Mouse (Mus musculus) midbrain, embryonic 14.5 days (tissue): ENCODE results near the gene Frg2f1. TPM values are rescaled to one million over a fixed set of nuclear protein-coding genes. Genes with fewer than 3 reads are reported as not detected.

Experiments used
- ATAC-seq: fragments of 200-750 bp; cut with Nextera tagmentation; 2 replicates; pipeline ENCODE4 v1.8.0; 2017; ENCODE audit warnings: moderate number of reproducible peaks, moderate library complexity; ENCODE audit not compliant: low FRiP score, low TSS enrichment
- DNase-seq: peaks from one replicate; pipeline ENCODE4 v3.0.0-alpha.2; 2015
- H3K27ac ChIP-seq: fragments of 300-500 bp; sonication (generic); replicated peaks from 2 replicates; pipeline ENCODE4 v1.5.1; 2014; ENCODE audit warnings: mild to moderate bottlenecking, low read depth, low read length, moderate library complexity
- H3K27me3 ChIP-seq: fragments of 300-500 bp; sonication (generic); 2 replicates; pipeline ENCODE4 v1.6.1; 2014; ENCODE audit warnings: low read length, control low read depth, mixed read lengths; ENCODE audit not compliant: control insufficient read depth, insufficient read depth
- H3K36me3 ChIP-seq: fragments of 300-500 bp; sonication (generic); 2 replicates; pipeline ENCODE4 v1.6.1; 2014; ENCODE audit warnings: low read length, control low read depth; ENCODE audit not compliant: control insufficient read depth, insufficient read depth
- H3K4me1 ChIP-seq: fragments of 300-500 bp; sonication (generic); 2 replicates; pipeline ENCODE4 v1.6.1; 2014; ENCODE audit warnings: mild to moderate bottlenecking, antibody characterized with exemption, low read length, control low read depth; ENCODE audit not compliant: control insufficient read depth, insufficient read depth
- H3K4me2 ChIP-seq: fragments of 300-500 bp; sonication (generic); 2 replicates; pipeline ENCODE4 v1.6.1; 2014; ENCODE audit warnings: mild to moderate bottlenecking, low read length, moderate library complexity
- H3K4me3 ChIP-seq: fragments of 300-500 bp; sonication (generic); replicated peaks from 2 replicates; pipeline ENCODE4 v1.5.1; 2014; ENCODE audit warnings: low read depth, low read length
- H3K9ac ChIP-seq: fragments of 300-500 bp; sonication (generic); replicated peaks from 2 replicates; pipeline ENCODE4 v1.6.1; 2014; ENCODE audit warnings: mild to moderate bottlenecking, low read length, moderate library complexity
- H3K9me3 ChIP-seq: fragments of 300-500 bp; sonication (generic); 2 replicates; pipeline ENCODE4 v1.6.1; 2016; ENCODE audit warnings: low read length, control low read depth, mixed read lengths; ENCODE audit not compliant: control insufficient read depth
- WGBS: fragments of 180-500 bp; shearing (Covaris S2); extraction: QIAGEN DNeasy Blood & Tissue Kit; methylation state at CpG from one replicate; pipeline ENCODE4 v1.1.7; 2014; 5-methylcytosine and 5-hydroxymethylcytosine counted together
- polyA plus RNA-seq: library from polyadenylated mRNA; unstranded; fragments of >200 nt; fragmentation: Nextera tagmentation; extraction: Ambion mirVana; gene quantifications from 2 replicates; pipeline ENCODE4 v1.2.1, GENCODE M21; 2014

The Frg2f1 gene
- polyA plus RNA-seq, 1 experiment from 2014 or later, result 9.5 TPM

DNA sequence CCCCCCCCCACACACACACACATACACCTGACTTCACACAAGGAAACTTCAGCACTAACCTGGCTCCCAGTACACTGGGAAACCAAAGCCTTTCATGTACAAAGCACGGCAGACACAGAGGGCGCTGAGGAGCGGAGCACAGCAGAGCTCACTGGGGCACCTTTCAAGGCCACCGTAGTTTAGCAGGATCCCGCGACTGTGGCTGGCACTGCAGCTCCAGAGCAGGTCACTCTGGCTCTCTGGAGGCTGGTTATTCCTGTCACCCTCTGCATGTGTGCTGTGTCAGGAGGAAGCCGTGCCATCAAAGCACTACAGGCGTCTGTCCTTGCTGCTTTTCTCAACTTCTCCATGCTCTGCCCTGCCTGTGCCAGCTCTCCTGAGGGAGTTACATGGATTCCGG, 56.3 kb downstream of the Frg2f1 start:
- H3K4me2 ChIP-seq, result no peak overlapping the region
- no peak overlapping the region for H3K27ac ChIP-seq
- H3K4me3 ChIP-seq, result no peak overlapping the region
- no peaks in the 10 kb centered on the region for H3K9me3 ChIP-seq
- no peaks in the 10 kb centered on the region for H3K4me1 ChIP-seq
- H3K36me3 ChIP-seq, result no peaks in the 10 kb centered on the region
- no peak overlapping the region for H3K9ac ChIP-seq
- H3K27me3 ChIP-seq, result no peaks in the 10 kb centered on the region
- ATAC-seq (no peak), DNase-seq (no peak)
- WGBS, result 49% methylated on average over 9 of the region's 9 CpGs

Other genes with a start within 250 kb of the Frg2f1 start
- 990 and 1,028 TPM in 2 replicates for gene Ybx1, start 244.9 kb downstream of the Frg2f1 start, polyA plus RNA-seq
- 57.6 and 60.0 TPM in 2 replicates for gene Ppih, start 219.0 kb downstream of the Frg2f1 start, polyA plus RNA-seq
- gene Ccdc30, start 124.0 kb downstream of the Frg2f1 start, polyA plus RNA-seq, result 19.3 and 20.6 TPM in 2 replicates
- 20.9 and 24.5 TPM in 2 replicates for gene Ppcs, start 117.1 kb downstream of the Frg2f1 start, polyA plus RNA-seq
- 0.30 and 0.45 TPM in 2 replicates for gene Zmynd12, start 116.7 kb downstream of the Frg2f1 start, polyA plus RNA-seq
- 22.9 and 26.2 TPM in 2 replicates for gene Rimkla, start 46.9 kb downstream of the Frg2f1 start, polyA plus RNA-seq
- gene Foxj3, start 2.5 kb downstream of the Frg2f1 start, polyA plus RNA-seq, result 18.6 and 31.6 TPM in 2 replicates
- gene Guca2a, start 98.2 kb upstream of the Frg2f1 start, polyA plus RNA-seq, result not detected in 2 replicates
- gene Guca2b, start 119.4 kb upstream of the Frg2f1 start, polyA plus RNA-seq, result not detected in 2 replicates
- 17.1 and 17.2 TPM in 2 replicates for gene Hivep3, start 194.3 kb upstream of the Frg2f1 start, polyA plus RNA-seq